10 mouse cellular contexts compared by ENCODE assay signal in genomic region chr13:21253040-21253439, GRCm38 (mm10). TPM values are rescaled to one million over a fixed set of nuclear protein-coding genes. Genes with fewer than 3 reads are reported as not detected.
DNase-seq lines count a peak whose midpoint lies in the region; ATAC-seq and TF ChIP-seq lines count a peak whose summit lies in the region.
"Had no signal": no experiment of that assay in that cellular context is flagged by ENCODE, and none has a peak within 500 bp of the region (broad histone marks: within the 10 kb centered on the region; RNA-seq: fewer than 3 reads in every experiment).

No protein-coding gene starts in this region.

- H3K4me1 ChIP-seq in kidney, postnatal 0 days (replicated peaks; ENCODE audit: insufficient read depth, low read length) = no peaks in the 10 kb centered on the region
- peaks cover 2% of the 10 kb centered on the region for H3K4me1 ChIP-seq in embryonic fibroblast, embryonic 13.5 days (ENCODE audit: control insufficient read depth, insufficient read depth, low read length)
- H3K4me1 ChIP-seq in limb, embryonic 12.5 days (replicated peaks) = no peaks in the 10 kb centered on the region; the same call in 1 of the 2 replicates
- H3K4me1 ChIP-seq in neural tube, embryonic 14.5 days (ENCODE audit: control insufficient read depth, insufficient read depth, low read length) = no peaks in the 10 kb centered on the region

- H3K4me2 ChIP-seq in kidney, postnatal 0 days (ENCODE audit: low read length) = peak overlapping the region; percentile 56
- peak overlapping the region; percentile 64 for H3K4me2 ChIP-seq in limb, embryonic 12.5 days
- H3K4me2 ChIP-seq in neural tube, embryonic 14.5 days (ENCODE audit: low read depth, low read length) = peak overlapping the region; percentile 62

- H3K27me3 ChIP-seq in kidney, postnatal 0 days (ENCODE audit: insufficient read depth, low read length) = peaks cover 5% of the 10 kb centered on the region; the same call in 1 of the 2 replicates
- peaks cover 25% of the 10 kb centered on the region for H3K27me3 ChIP-seq in limb, embryonic 12.5 days
- no peaks in the 10 kb centered on the region for H3K27me3 ChIP-seq in neural tube, embryonic 14.5 days (ENCODE audit: control insufficient read depth, insufficient read depth, low read length)

- H3K9ac ChIP-seq in kidney, postnatal 0 days (ENCODE audit: low read depth, low read length) = no peak overlapping the region
- H3K9ac ChIP-seq in limb, embryonic 12.5 days (replicated peaks) = no peak overlapping the region
- peak overlapping the region; percentile 52; the same call in 1 of the 2 replicates for H3K9ac ChIP-seq in neural tube, embryonic 14.5 days (replicated peaks; ENCODE audit: low read depth, low read length)

- H3K27ac ChIP-seq in kidney, postnatal 0 days = no peak overlapping the region
- no peak overlapping the region for H3K27ac ChIP-seq in embryonic fibroblast, embryonic 13.5 days (ENCODE audit: insufficient read depth, low read length)
- no peak overlapping the region for H3K27ac ChIP-seq in limb, embryonic 12.5 days
- no peak overlapping the region for H3K27ac ChIP-seq in neural tube, embryonic 14.5 days (ENCODE audit: low read depth, low read length)

- no peaks in the 10 kb centered on the region for H3K36me3 ChIP-seq in kidney, postnatal 0 days (ENCODE audit: insufficient read depth, low read length)
- no peaks in the 10 kb centered on the region for H3K36me3 ChIP-seq in limb, embryonic 12.5 days
- no peaks in the 10 kb centered on the region for H3K36me3 ChIP-seq in neural tube, embryonic 14.5 days (ENCODE audit: control insufficient read depth, insufficient read depth, low read length)

- no peak for TF ChIP-seq POLR2A in embryonic fibroblast, embryonic 13.5 days (IDR thresholded peaks at IDR 0.05; ENCODE audit: low read depth, low read length)

- ATAC-seq in kidney, postnatal 0 days (replicated peaks; ENCODE audit: low FRiP score, low read depth) = no peak
- ATAC-seq in limb, embryonic 12.5 days (ENCODE audit: insufficient number of reproducible peaks, insufficient read depth, low FRiP score, low TSS enrichment, low read depth) = no peak
- no peak for ATAC-seq in neural tube, embryonic 14.5 days (ENCODE audit: low read depth)

- H3K4me3 ChIP-seq in kidney, postnatal 0 days (replicated peaks; ENCODE audit: low read depth, low read length) = peak overlapping the region; percentile 29; the same call in 1 of the 2 replicates
- H3K4me3 ChIP-seq in embryonic fibroblast, embryonic 13.5 days (ENCODE audit: insufficient read depth, low read length) = peak overlapping the region; percentile 91
- peak overlapping the region; percentile 49 for H3K4me3 ChIP-seq in limb, embryonic 12.5 days (replicated peaks)
- H3K4me3 ChIP-seq in neural tube, embryonic 14.5 days (ENCODE audit: low read depth, low read length) = peak overlapping the region; percentile 50

- DNase-seq in kidney, postnatal 0 days (ENCODE audit: low spot score) = no peak
- no peak for DNase-seq in kidney, postnatal 14 days
- no peak for DNase-seq in cerebellum, postnatal 4 days (ENCODE audit: low spot score in 2 of 2)
- no peak for DNase-seq in adrenal gland, adult 8-10 months
- DNase-seq in lung, postnatal 10 days = no peak
- DNase-seq: kidney, adult 11 months had no signal

- WGBS in kidney, postnatal 0 days = 34% methylated on average over 5 of the region's 5 CpGs
- WGBS in limb, embryonic 12.5 days = 18% methylated on average over 5 of the region's 5 CpGs
- 20% methylated on average over 5 of the region's 5 CpGs for WGBS in neural tube, embryonic 14.5 days

- TF ChIP-seq CTCF in kidney, postnatal 0 days (IDR thresholded peaks at IDR 0.05; ENCODE audit: low read depth) = no peak
- TF ChIP-seq CTCF in embryonic fibroblast, embryonic 13.5 days (IDR thresholded peaks at IDR 0.05; ENCODE audit: borderline replicate concordance, insufficient read depth, low read length) = no peak

- H3K9me3 ChIP-seq in kidney, postnatal 0 days (replicated peaks; ENCODE audit: low read length) = no peaks in the 10 kb centered on the region
- no peaks in the 10 kb centered on the region for H3K9me3 ChIP-seq in limb, embryonic 12.5 days
- no peaks in the 10 kb centered on the region for H3K9me3 ChIP-seq in neural tube, embryonic 14.5 days (ENCODE audit: control insufficient read depth, low read length)

RNA-seq across cellular contexts. Expression of gene Gpx5, which starts 39.5 kb away (rescaled TPM):
- polyA plus RNA-seq in kidney, postnatal 0 days (2015; fragmentation: Nextera tagmentation; extraction: Ambion mirVana) = not detected in 2 replicates
- not detected in 2 replicates for polyA plus RNA-seq in embryonic fibroblast, embryonic 13.5 days (2011; ENCODE audit: insufficient read length, low read depth, missing spikeins)
- polyA plus RNA-seq in limb, embryonic 12.5 days (2016; fragmentation: Nextera tagmentation; extraction: Ambion mirVana) = not detected in 2 replicates
- polyA plus RNA-seq in neural tube, embryonic 14.5 days (2014; fragmentation: Nextera tagmentation; extraction: Ambion mirVana) = not detected in 2 replicates
- total RNA-seq in adrenal gland, adult 8-10 months (2022) = not detected
- polyA plus RNA-seq: testis, adult 2 months had no signal

RNA-seq across cellular contexts. Expression of gene Gpx6, which starts 58.9 kb away (rescaled TPM):
- 57.5 and 67.8 TPM in 2 replicates for polyA plus RNA-seq in kidney, postnatal 0 days (2015; fragmentation: Nextera tagmentation; extraction: Ambion mirVana)
- polyA plus RNA-seq in embryonic fibroblast, embryonic 13.5 days (2011; ENCODE audit: insufficient read length, low read depth, missing spikeins) = not detected in 2 replicates
- 0.60 and 0.73 TPM in 2 replicates for polyA plus RNA-seq in limb, embryonic 12.5 days (2016; fragmentation: Nextera tagmentation; extraction: Ambion mirVana)
- 0.35 TPM in 1 of 2 replicates, not detected in the other for polyA plus RNA-seq in neural tube, embryonic 14.5 days (2014; fragmentation: Nextera tagmentation; extraction: Ambion mirVana)
- not detected for total RNA-seq in adrenal gland, adult 8-10 months (2022)

Comparison
In these comparisons a context has a peak if more than half of its experiments do, and no peak if none do; other contexts are left out.
1. H3K4me3 ChIP-seq: peak in every context shown above with its lines; median percentile 91 in embryonic fibroblast, embryonic 13.5 days; 50 in neural tube, embryonic 14.5 days; 49 in limb, embryonic 12.5 days; 29 in kidney, postnatal 0 days.
2. RNA of gene Gpx6, which starts 58.9 kb away (polyA plus RNA-seq): 57.5 to 67.8 TPM in kidney, postnatal 0 days; 0.60 to 0.73 TPM in limb, embryonic 12.5 days, 0.35 TPM in neural tube, embryonic 14.5 days and not detected in embryonic fibroblast, embryonic 13.5 days; every median in the first group is over 10 times any median in the second.
3. Peak in every context shown above with its lines, with median percentiles within 50 percentile points of each other: H3K4me2 ChIP-seq.